Mouse (Mus musculus) frontal cortex, postnatal 14 days (tissue): ENCODE results near the gene Rad18.

ENCODE experiments used
- DNase-seq, 2 experiments: peaks; one replicate each; pipeline ENCODE4 v3.0.0; 2022; ENCODE audit warnings: low spot score in 2 of 2

Rad18 gene

DNA sequence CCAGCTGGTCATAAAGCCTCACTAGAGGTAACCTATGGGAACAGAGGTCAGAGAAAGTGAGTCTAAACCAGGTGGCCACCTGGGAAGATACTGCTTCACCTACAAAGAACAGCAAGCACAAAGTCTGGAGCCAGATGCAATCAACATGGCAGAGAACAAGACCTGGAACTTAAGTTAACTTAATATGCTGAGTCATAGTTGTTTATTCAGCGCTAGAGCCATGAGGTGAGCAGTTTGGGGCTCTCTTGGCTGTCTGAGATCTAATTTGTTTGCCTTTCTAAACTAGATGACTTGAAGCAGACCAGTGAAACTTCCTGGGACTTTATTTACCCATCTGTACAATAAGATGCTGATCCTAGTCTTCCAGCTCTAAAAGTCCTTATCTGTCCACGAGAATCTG is 12.4 kb downstream of the Rad18 start:
- DNase-seq = no peak

DNA sequence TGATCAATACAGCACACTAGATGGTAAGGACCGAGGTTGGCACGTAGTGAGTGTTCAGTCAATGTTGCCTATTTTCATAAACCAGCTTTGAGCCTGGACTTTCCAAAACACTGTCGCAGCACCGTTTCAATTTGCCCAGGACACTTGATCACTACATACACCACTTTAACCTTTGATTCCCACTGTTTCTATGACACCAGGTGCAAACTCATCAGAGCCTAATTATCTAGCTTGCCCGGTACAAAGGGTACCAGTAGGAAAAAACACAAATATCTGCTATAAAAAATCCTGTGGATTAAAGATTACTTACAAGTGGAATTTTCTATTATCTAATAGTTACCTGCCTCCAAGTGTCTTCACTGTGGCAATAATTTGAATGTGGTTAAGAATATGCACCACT is 64.4 kb downstream of the Rad18 start:
- no peak for DNase-seq

DNA sequence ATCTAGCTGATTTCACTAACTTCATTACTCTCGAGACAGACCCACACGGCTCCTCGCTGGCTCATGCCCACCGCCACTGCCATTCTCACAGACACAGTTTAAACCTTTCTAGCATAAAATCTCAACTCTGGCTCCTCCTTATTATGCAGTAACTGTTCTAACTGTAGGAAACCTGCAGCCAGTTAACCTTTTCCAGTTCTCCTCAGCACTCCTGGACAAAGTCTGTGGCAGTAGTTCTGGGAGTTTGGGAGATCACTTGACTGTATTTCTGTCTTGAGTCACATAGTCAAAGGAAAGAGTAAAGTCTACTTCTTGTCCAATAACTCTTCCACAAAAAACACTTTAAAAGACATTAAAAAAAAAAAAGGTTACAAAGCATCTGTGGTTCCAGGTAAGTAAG is 66.2 kb downstream of the Rad18 start:
- DNase-seq = no peak

DNA sequence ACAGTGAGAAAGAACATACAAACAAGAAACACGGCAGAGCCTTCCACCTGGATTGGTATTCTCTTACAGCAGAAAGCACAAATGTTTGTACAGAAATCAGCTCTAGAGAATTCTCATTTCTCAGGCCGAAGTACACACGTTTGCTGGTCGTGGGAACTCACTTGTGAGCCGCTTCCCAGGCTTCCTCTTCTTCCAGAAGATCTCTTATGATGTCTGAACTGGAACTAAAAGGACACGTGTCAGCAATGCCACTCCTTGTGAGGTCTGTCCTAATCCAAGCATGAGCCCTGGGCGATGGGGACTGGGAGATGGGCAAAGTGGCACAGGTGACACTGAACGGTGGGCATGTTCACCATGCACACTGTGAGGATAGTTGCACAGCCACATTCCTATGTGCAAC is 68.2 kb downstream of the Rad18 start:
- DNase-seq = no peak

DNA sequence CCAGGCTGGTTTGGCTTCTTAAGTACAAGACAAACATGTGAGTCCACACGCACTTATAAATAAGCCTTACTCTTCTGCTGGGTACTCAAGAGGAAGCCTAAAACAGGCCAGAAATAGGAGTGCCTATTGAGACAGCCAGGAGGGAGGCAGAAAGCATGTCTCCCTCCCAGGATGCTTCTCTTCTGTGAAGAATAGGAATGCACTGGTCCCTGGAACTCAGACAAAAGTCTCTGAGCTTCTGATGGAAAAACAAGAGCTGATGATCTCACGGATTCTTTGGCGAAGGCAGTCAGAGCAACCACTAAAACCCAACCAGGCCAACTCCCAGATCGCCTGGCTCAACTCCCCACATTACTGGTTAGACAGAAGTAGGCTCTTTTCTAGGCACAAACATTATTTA is 74.2 kb downstream of the Rad18 start:
- DNase-seq = no peak

DNA sequence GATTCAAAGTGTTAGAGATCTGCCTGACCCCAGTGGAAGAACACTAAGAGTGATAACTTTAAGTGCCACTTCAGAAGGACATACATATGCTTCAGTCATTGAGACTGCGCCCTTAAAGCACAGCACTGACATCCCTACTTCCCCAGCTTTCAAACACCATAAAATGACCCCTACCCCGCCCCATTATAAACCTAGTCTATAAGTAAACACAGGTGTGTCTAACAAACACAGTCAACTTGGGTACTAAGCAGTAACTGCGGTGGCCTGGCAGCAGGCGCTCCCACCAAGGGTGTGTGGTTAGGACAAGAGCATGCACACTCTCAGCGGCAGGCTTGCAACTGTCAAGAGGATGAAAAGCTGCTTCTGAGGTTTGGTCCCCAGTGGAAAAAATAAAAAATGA is 76.5 kb downstream of the Rad18 start:
- DNase-seq = no peak

DNA sequence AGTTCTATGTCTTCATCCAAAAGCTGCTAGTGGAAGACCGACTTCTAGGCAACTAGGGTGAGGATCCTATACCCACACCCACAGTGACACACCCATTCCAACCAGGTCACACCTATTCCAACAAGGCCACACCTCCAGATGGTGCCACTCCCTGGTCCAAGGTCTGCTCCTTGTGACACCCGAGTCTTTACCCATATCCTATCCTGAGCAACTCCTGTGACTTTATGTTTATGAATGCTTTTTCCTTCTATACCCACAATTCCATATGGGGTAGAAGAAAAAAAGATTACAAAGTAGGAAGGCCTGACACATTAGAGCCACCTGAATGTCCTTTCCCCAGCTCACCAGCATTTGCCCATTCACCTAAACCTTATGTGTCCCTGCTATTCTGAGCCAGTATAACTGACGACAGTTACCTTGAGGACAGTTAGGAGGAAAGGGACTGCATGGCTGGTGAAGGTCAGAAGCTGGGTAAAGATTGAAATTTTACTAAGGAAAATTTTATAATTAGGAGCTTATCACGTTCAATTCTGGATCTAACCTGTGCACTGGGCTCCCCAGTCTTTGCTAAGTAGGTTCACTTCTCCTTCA is 78.7 kb downstream of the Rad18 start:
- DNase-seq = no peak

DNA sequence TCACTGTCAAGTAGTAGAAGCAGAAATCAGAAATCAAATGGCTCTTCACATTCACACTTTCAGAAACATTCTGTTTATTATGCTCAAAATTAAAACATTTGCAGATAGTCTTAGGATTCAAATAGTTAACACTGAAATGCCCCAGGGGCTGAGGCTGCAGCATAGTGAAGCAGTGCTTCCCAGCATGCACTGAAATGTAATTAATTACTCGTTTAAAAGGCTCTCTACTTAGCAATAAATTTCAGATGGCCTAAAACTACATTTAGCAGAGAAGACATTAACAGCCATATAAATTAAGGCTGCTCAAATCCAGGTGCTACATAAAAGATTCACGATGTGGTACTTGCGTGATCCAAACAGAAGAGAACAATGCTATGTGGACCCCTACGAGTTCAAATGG is 87.5 kb downstream of the Rad18 start:
- DNase-seq = no peak

DNA sequence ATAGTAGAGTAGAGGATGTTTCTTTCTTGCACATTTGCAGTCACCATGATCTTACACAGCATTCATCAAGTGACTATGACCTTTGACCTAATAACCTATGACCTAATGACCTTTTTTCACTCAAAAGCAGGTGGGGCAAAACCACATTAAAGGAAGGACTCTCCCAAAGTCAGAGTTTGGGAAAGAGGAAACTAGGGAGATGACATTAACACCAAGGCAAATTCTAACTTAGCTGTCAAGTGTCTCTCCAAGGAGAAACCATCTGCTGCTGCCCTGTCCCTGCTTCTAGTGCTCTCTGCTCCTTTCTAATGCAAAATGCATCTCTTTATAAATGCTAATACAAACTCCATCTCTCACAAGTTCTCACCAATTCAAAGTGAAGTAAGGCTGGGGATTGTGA is 92.6 kb downstream of the Rad18 start:
- no peak for DNase-seq

DNA sequence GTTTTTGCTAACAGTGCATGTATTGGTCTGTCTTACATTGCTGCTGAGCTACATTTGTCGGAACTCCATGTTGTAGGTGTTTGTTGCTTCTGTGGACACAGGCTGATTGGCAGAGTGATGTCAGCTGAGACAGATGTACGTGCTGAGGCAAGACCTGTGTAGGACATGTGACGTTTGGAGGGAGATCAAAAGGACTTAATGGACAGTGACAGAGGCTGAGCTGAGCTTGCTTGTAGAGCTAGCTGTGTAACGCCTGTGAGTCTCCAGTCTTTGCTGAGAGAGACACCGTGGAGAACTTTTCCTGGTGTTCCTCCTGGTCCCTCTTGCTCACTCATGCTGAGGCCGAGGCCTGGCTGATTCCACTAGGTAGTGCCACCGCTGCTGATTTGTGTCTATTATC is 101.5 kb downstream of the Rad18 start:
- no peak for DNase-seq

DNA sequence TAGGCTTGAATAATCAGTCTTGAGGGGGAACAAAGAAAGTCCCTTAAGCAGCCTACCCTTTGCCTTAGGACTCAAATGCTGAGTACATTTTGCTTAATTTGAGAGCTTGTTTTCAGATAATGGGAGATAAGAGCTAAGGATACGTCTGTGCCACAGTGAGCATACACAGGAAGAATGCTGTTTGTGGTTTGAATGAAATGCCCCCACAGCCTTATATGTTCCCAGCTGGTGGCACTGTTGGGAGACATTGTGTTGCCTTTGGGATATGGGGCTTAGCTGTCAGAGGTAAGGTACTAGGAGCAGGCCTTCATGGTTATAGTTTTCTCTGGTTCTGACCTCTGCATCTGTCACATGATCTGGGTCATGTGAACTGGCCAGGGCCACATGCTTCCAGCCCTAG is 108.6 kb downstream of the Rad18 start:
- no peak for DNase-seq

DNA sequence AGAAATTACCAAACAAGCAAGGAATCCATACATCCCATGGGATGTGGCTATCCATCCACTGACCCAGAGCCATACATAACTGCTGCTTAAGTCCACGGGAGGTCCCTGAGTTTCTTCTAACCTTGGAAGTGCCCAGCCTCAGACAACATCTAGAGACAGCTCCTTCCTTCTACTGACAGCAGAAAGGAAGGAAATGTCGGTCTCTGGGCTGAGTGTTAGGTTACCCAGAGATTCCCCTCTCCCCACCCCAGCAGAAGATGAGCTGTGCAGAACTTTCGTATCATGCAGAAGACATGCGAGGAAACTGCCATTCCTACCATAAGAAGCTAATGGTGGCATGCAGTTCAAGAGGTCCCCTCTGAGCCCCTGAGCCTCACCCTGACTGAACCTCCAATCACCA is 109.5 kb downstream of the Rad18 start:
- DNase-seq = no peak

DNA sequence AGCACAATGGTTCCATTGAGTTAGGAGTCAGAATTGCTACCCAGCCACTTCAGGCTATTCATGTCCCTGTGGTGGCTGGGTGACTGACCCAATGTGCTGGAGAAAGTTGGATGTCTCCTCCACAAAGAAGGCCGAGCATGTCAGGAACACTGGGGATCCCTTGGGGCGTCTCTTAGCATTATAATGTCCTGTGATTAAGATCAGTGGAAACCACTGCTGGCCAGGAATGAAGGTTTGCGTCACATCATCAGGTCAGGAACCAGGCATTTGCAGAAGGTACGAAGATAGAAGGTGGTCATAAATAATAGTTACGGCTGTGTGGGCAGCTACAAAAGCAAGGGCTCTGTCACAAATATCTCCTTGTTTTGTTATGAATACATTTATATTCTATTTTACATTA is 111.5 kb downstream of the Rad18 start:
- no peak for DNase-seq

DNA sequence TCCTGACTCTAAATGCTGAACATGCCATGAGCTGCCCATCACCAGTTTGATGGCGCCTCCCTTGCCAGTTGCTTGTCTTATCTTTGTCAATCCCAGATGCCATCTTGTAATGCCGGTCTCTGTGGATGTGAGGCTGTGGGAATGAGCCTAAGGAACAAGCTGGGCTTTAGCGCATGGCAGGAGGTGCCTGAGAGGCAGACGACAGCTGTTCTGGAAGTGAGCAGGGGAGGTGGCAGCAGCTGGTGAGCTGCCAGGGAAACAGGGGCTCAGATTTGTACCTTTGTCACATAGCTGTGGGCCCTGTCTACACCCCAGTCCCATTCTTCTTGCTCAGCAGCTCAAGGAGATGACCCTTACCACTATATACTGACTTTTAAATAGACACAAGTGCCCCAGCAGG is 114.5 kb downstream of the Rad18 start:
- no peak for DNase-seq

DNA sequence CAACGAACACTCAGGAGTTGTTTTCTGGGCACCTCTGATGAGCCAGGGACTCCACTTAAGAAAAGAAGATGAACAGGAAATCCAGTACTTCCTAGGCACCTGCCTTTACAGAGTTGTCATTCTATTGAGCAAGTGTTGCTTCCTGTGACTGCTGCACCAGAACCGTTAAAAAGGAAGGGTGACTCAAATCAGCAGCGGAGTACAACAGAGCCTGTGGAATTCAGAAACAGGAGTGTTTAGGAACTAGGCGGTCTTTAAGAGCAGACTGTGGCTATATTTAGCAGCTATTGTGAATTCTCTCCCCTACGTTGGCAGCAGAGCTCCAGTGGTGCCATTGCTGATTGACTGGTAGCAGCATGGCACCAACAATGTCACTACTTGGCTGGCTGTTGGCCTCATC is 119.3 kb downstream of the Rad18 start:
- no peak for DNase-seq

DNA sequence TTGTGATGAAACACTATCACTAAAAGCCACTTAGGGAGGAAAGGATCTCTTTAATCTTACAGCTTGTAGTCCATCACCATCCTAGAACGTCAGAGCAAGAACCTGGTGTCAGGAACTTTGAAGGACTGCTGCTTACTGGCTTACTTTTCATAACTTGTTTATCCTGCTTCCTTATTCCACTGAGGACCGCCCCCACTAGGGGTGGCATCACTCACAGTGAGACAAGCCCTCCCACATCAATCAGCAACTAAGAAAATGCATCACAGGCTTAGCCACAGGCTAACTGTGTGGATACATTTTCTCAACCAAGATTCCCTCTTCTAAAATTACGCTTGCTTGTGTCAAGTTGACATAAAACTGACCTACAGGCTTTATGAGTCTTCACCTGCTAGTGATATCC is 121.9 kb downstream of the Rad18 start:
- DNase-seq = no peak

DNA sequence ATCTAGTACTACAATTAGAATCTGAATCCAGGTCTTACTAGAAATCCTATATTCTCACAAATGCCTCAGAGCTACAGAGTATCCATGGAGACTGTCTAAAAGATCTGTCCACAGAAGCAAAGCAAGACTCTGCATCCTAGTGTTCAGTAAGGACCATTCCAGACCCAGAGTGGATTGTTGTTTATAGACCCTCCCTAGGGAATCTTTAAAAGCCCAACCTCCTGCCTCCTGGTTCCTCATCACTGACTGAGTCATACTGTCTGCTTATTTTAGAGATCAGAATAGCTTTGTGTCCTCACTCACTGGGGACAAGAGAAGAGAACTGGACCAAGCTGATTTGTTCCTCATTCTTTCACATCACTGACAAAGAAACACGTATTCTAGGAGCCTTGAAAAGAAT is 126.1 kb downstream of the Rad18 start:
- DNase-seq = no peak
